Mouse (Mus musculus) megakaryocyte, embryonic 14.5 days (primary cell): ENCODE data around the gene Gprc5c. TPM values are rescaled to one million over a fixed set of nuclear protein-coding genes. Genes with fewer than 3 reads are reported as not detected.

Experiments used
- H3K27me3 ChIP-seq: replicated peaks from 2 replicates; pipeline ENCODE3; 2012; ENCODE audit warnings: inconsistent platforms
- H3K36me3 ChIP-seq: replicated peaks from 2 replicates; pipeline ENCODE3; 2012; ENCODE audit warnings: low read length, inconsistent platforms, mixed read lengths
- H3K4me1 ChIP-seq: 2 replicates; pipeline ENCODE4 v1.6.1; 2012; ENCODE audit warnings: inconsistent platforms
- H3K4me3 ChIP-seq: replicated peaks from 2 replicates; pipeline ENCODE3; 2012; ENCODE audit warnings: moderate library complexity, mild to moderate bottlenecking, inconsistent platforms
- H3K9me3 ChIP-seq: 2 replicates; pipeline ENCODE4 v1.6.1; 2012; ENCODE audit warnings: inconsistent platforms
- FLI1 ChIP-seq: IDR thresholded peaks from 2 replicates; pipeline ENCODE4 v1.6.1; 2012; ENCODE audit warnings: low read length, inconsistent platforms, mixed read lengths
- GATA1 ChIP-seq: IDR thresholded peaks from 3 replicates; pipeline ENCODE4 v1.6.1; 2012; ENCODE audit warnings: mixed read lengths, low read length, inconsistent platforms, borderline replicate concordance
- polyA plus RNA-seq: library from polyadenylated mRNA; stranded (reverse); fragments of >175 nt; gene quantifications from 2 replicates; pipeline ENCODE4 v1.2.3, GENCODE M21; 2012; ENCODE audit warnings: low replicate concordance; ENCODE audit not compliant: insufficient read depth

The Gprc5c gene
- polyA plus RNA-seq, 1 experiment, result 3.2 TPM

DNA sequence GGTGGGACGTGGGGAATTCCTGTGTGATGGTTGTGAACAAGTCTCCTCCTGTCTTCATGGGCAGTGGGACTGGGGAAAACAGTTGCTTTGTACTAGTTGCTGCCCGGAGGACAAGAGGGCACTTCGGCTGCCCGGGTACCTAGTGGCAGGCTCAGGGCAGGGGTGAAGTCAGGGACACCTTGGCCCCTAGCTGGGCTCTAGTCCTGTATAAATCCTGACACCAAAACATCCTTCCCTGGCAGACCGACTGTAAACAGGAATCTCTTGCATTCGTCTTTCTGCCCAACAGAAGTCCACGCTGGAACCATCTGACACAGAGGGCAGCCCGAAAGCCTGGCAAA lies 20.5 kb upstream of the Gprc5c start:
- no peaks in the 10 kb centered on the region for H3K9me3 ChIP-seq
- peak overlapping the region; percentile 65 for H3K4me3 ChIP-seq
- TF ChIP-seq GATA1 (no peak), FLI1 (no peak)
- peaks cover 6% of the 10 kb centered on the region for H3K36me3 ChIP-seq
- no peaks in the 10 kb centered on the region for H3K27me3 ChIP-seq
- peaks cover 85% of the 10 kb centered on the region for H3K4me1 ChIP-seq

- H3K4me3 ChIP-seq, result peak overlapping the region; percentile 38
- TF ChIP-seq FLI1, result no peak
- peaks cover 6% of the 10 kb centered on the region for H3K36me3 ChIP-seq
- H3K4me1 ChIP-seq, result peaks cover 82% of the 10 kb centered on the region
- H3K9me3 ChIP-seq, result peaks cover 5% of the 10 kb centered on the region; the same call in 1 of the 2 replicates
- H3K27me3 ChIP-seq, result no peaks in the 10 kb centered on the region
These were observed 17.8 kb upstream of the Gprc5c start for GRCm38 (mm10) chr11:114833166-114833565.

DNA sequence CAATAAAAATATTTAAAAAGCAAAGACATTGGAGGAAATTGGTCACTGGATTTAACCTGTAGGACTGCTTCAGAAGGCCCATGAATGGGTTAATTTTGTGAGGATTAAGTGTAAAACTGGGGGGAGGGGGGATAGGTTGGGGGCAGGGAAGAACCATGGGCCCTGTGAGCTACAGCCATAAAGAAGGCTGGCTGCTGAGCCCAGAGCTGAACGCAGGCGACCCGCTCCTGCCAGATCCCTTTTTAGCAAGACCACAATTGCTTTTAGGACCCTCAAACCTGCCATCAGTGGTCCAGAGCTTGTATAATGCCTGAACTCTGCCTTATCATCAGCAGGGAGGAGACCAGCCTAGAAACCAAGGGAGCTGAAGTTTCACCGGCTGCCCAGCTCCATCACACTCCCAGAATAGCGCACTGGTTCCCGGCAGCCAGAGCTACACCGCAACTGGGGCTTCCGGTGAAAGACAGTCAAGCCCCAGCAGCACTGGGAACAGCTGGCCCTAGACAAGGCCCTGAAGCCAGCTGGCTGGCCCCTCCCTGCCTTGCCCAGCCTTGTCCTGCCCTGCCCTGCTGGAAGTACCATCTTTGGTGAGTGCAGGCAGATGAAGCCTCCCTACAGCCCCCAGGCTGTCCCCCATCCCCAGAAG lies 7.0 kb upstream of the Gprc5c start:
- peaks cover 2% of the 10 kb centered on the region for H3K27me3 ChIP-seq
- peaks cover 9% of the 10 kb centered on the region for H3K36me3 ChIP-seq
- H3K4me1 ChIP-seq, result peaks cover 71% of the 10 kb centered on the region
- H3K4me3 ChIP-seq, result peak overlapping the region; percentile 80
- peaks cover 11% of the 10 kb centered on the region for H3K9me3 ChIP-seq
- TF ChIP-seq GATA1 (no peak; the same call in 2 of the 3 replicates), FLI1 (no peak)

GRCm38 (mm10) chr11:114844464-114845220 lies 6.3 kb upstream of the Gprc5c start:
- H3K36me3 ChIP-seq, result peaks cover 9% of the 10 kb centered on the region
- TF ChIP-seq GATA1 (no peak), FLI1 (no peak)
- peaks cover 75% of the 10 kb centered on the region for H3K4me1 ChIP-seq
- peaks cover 9% of the 10 kb centered on the region for H3K27me3 ChIP-seq
- H3K4me3 ChIP-seq, result peak overlapping the region; percentile 80
- peaks cover 11% of the 10 kb centered on the region for H3K9me3 ChIP-seq

DNA sequence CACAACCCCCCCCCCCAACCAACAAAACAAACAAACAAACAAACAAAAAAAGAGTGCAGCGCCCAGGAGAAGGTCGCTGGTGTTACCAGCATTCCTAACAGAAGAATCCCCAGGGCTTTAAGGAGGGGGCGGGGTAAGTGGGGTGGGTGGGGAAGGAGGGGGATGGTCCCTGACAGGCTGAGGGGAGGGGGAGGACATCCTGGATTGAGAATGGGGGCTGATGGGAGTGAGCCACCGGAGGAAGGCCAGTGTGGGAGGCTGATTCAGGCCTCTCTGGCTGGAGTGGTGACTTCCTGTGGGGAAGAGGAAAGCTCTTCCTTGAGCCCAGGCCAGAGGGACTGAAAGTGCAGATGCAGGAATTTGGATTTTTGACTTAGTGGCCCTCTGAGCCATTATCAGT lies 4.6 kb upstream of the Gprc5c start:
- TF ChIP-seq GATA1 (no peak), FLI1 (no peak)
- peaks cover 25% of the 10 kb centered on the region for H3K27me3 ChIP-seq
- H3K9me3 ChIP-seq, result peaks cover 4% of the 10 kb centered on the region
- H3K4me1 ChIP-seq, result peaks cover 92% of the 10 kb centered on the region
- no peak overlapping the region for H3K4me3 ChIP-seq
- peaks cover 4% of the 10 kb centered on the region for H3K36me3 ChIP-seq

- H3K4me3 ChIP-seq, result no peak overlapping the region
- H3K27me3 ChIP-seq, result peaks cover 32% of the 10 kb centered on the region
- H3K9me3 ChIP-seq, result no peaks in the 10 kb centered on the region
- H3K36me3 ChIP-seq, result no peaks in the 10 kb centered on the region
- TF ChIP-seq FLI1 (no peak), GATA1 (no peak)
- H3K4me1 ChIP-seq, result peaks cover 93% of the 10 kb centered on the region
These were observed 3.9 kb upstream of the Gprc5c start for GRCm38 (mm10) chr11:114847008-114847407.

DNA sequence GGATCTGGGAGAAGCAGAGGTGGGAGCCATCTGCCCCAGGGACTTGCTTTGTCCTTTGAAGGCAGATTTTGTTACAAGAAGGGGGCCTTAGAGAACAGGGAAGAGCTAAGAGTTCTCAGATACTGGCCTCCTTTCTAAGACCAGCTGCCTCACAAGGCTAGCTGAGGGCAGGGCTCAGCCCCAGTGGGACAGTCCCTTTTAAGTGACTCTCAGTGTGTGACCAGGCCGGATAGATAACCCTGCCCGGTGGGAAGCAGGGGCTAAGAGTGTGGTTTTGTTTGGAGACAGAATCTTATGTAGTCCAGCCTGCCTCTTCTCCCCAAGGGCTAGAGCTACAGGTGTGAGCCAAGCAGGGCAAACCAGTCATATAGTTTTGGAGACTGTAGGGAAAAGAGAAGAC lies 1.4 kb upstream of the Gprc5c start:
- Histone ChIP-seq H3K4me1 (peaks cover 85% of the 10 kb centered on the region), H3K27me3 (peaks cover 57% of the 10 kb centered on the region), H3K4me3 (peak overlapping the region; percentile 33), H3K36me3 (no peaks in the 10 kb centered on the region), H3K9me3 (no peaks in the 10 kb centered on the region)
- TF ChIP-seq GATA1 (no peak), FLI1 (no peak)

DNA sequence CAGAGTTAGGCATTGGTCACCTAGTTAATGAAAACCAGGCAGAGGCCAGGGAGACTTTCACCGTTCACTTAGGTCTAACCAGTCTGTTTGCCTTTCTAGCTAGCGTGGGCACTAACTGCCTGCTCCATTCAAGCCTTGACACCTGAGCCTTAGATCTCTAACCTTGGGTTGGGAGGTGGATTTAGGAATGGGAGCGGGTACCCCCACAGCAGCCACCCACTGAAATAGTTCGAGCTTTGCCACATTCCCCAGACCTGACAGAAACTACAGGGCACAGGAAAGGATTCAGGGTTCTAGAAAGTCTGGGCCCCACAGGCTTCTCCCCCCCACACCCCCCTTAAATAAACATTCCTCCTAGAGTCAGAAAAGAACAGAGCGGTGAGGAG lies 893 bp upstream of the Gprc5c start:
- TF ChIP-seq GATA1 (no peak), FLI1 (no peak)
- Histone ChIP-seq H3K4me1 (peaks cover 85% of the 10 kb centered on the region), H3K9me3 (no peaks in the 10 kb centered on the region), H3K27me3 (peaks cover 62% of the 10 kb centered on the region), H3K36me3 (peaks cover 3% of the 10 kb centered on the region), H3K4me3 (peak overlapping the region; percentile 96)

DNA sequence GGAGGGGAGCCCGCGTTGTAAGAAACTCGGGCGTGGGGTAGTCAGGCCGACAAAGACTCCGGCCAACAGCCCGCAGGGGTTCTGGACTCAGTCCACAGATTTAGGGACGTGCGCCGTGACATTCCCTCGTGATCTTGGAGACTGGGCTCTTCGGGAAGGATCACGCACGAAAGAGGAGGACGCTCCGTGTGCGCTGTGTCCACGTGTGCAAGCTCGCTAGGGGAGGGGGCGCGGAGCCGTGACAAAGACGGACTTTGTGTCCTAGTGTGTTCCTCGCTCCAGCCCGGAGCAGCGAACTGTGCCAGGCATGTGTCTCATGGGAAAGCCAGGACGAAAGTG lies 286 bp downstream of the Gprc5c start:
- peak overlapping the region; percentile 96 for H3K4me3 ChIP-seq
- no peaks in the 10 kb centered on the region for H3K9me3 ChIP-seq
- H3K27me3 ChIP-seq, result peaks cover 64% of the 10 kb centered on the region
- H3K4me1 ChIP-seq, result peaks cover 73% of the 10 kb centered on the region
- H3K36me3 ChIP-seq, result peaks cover 3% of the 10 kb centered on the region
- TF ChIP-seq GATA1 (no peak), FLI1 (no peak)

- peak overlapping the region; percentile 96 for H3K4me3 ChIP-seq
- TF ChIP-seq GATA1 (no peak), FLI1 (no peak)
- H3K4me1 ChIP-seq, result peaks cover 68% of the 10 kb centered on the region
- H3K9me3 ChIP-seq, result no peaks in the 10 kb centered on the region; the same call in 1 of the 2 replicates
- peaks cover 66% of the 10 kb centered on the region for H3K27me3 ChIP-seq
- peaks cover 6% of the 10 kb centered on the region for H3K36me3 ChIP-seq
These were observed 807 bp downstream of the Gprc5c start for GRCm38 (mm10) chr11:114851608-114852310.
